Mouse (Mus musculus) MEL-GATA-1-ER (cell line): Measurements from ENCODE around the gene Cd40.
A peak's percentile ranks its signal among the peaks of the same experiment; 100 is the strongest.

Experiments
- DNase-seq: peaks from one replicate; pipeline ENCODE4 v3.0.0-alpha.2; 2012; ENCODE audit warnings: low read depth; ENCODE audit errors: extremely low read depth

Cd40 gene

GRCm38 (mm10) chr2:165054888-165055852, at the start of gene Cd40:
Cd40 (plus strand) TSS chr2:165055627.
- DNase-seq: no peak

DNA sequence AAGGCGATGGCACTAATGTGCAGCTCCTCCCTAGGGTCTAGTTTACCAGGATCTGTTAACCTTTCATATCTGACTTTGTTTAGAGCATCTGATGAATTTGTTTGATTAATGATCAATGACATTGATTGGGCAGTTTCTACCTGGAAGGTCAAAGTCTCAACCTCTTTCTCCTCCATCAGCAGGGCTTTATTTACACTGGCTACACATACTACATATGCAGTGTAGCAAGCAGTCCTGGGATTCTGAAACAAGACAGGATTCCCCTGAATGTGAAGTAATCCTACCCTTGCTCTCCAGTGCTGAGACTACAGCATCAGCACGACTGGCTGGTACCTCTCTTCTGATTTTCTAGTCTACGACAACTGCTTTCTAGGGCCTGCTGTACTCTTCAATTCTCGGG, 48.6 kb upstream of the Cd40 start:
- DNase-seq: no peak

DNA sequence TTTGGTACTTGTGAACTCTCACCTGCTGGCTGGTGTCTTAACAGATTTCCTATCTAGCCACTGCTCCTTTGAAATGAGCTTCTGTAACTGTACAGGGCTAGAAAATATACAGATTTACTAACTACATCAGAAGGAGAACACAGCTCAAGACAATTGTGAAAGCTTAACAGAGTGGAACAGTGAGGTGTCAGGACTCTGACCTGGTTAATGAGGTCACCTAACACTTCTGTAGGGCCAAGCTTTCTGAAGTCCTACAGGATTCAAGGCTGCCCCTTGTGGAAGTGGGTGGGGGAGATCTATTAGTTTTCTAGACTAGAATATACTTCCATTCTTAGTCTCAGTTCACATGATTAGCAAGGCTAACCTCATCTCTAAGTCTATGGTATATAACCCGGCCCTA, 47.4 kb upstream of the Cd40 start:
- DNase-seq: no peak

DNA sequence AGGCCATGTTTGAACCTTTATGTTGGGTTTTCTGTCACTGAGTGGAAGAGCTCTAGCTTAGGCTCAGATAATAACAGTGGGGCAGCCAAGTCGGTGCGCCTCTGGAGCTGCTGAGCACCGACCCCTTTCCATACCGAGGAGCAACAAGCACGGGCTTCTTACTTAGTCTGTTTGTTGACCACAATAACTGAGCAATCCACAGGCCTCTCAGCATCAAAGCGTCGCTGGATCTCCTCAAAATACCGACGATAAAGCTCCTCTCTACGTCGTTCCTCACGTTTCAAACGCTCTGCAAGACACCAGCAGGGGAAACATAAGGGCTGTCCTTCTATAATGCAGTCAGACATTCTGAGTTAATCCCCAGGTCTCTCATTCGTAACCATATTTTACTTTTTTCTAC, 46.3 kb upstream of the Cd40 start:
- DNase-seq: no peak

DNA sequence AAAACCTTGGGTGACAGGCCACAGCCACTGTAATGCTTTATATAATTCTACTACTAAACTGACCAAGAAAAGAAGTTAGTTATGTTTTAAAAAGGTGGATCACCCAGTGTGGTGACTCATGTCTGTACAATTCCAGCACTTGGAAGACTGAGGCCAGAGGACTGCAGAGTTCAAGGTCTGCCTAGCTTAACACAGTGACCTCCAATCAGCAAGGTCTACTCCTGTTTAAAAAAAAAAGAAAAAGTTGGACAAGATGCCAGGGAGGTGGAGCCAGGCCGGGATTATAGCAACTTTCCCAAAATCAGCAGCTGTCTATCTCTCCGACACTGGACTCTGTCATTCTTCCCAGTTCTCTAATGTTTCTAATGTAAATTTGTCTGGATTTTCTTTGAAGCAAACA, 45.8 kb upstream of the Cd40 start:
- DNase-seq: no peak

DNA sequence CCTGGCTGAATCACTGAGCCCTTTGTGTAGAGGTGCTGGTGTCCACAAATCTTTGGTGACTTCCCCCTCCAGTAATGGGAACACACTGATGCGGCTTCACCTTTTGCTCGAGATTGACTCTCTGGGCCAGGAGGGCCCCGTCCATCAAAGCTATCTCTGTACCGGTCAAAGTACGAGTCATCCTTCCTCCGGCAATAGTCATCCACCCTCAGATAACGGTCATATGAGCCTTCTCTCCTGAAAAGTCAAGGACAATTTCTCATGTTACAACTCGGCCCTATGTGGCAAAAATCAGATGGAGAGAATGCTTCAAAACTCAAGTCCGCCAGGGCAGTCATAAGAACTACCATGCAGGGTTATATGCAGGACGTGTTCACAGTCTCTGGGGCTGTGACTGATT, 45.1 kb upstream of the Cd40 start:
- no peak for DNase-seq

DNA sequence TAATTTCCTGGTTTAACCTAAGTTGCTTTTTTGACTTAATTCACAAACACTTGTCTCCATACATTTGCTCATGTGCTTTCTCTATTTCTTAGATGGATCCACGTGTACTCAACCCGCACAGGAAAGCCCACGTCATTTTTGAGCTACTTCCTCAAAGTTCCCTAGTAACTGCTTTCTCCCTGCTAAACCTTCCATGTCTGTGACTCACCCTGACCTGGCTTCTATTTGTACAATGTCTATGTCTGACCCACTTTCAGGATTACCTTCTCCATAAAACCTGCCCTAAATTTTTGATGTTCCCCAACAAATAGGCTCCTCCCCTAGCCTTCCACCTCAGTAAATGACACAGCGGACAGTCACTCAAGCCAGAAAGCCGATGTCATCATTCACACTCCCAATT, 40.5 kb upstream of the Cd40 start:
- DNase-seq: no peak

DNA sequence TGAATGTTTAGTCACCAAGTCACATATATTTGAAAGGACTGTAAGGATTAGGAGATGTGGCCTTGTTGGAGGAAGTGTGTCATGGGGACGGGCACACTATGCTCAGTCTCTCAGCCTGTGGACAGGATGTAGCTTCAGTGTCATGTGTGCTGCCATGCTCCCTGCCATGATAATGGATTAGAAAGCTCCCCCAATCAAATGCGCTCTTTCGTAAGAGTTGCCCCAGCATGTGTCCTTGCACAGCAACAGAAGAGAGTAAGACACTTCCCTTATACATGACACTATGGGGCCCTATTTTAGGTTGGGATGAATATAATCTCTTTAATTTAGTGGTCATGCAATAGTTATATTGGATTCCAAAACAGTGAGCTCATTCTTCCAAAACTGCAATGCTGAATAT, 34.9 kb upstream of the Cd40 start:
- DNase-seq: no peak

- no peak for DNase-seq
Measured at GRCm38 (mm10) chr2:165027163-165027562, 28.3 kb upstream of the Cd40 start.

GRCm38 (mm10) chr2:165032533-165032932, 22.9 kb upstream of the Cd40 start:
- no peak for DNase-seq

DNA sequence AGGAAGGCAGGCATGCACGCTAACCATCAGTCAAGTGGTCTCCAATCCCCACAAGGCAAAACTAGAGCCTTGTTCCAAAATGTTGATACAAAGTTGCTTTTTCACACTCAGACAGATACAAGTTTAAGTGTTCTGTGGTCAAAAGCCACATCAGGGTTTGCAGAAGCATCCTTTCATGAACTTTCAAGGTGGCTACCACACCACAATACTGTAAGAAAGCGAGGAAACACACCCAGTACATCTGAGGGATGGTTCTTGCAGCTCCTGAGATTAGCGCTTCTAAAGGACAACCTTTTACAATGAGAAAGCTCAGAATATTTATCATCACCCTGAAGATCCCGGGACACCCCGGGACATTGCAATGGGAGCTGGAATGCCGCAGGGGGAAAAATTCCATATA, 22.1 kb upstream of the Cd40 start:
- DNase-seq: no peak

GRCm38 (mm10) chr2:165034131-165035057, 21.0 kb upstream of the Cd40 start, which contains the start of gene Ncoa5:
Ncoa5 (minus strand) TSS chr2:165034867.
- DNase-seq: peak; percentile 78

DNA sequence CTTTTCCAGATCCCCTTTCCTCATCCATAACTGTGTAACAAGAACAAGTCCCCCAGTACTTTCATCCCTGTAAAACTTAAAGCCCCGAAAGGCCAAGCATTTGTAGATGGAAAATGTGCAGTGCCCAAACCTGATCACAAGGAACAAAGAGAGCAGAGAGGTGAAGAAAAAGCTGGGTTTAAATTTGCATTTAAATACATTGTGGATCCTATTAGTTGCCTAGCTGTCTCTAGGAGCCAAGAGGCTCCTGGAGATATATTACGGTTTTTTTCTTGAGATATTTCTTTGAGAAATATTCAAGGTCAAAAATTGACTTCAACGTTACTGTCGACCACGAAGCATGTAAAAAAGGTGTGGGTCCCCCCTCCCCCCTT, 20.4 kb upstream of the Cd40 start:
- DNase-seq: no peak

GRCm38 (mm10) chr2:165037415-165037814, 18.0 kb upstream of the Cd40 start:
- no peak for DNase-seq

GRCm38 (mm10) chr2:165042126-165042525, 13.3 kb upstream of the Cd40 start:
- DNase-seq: no peak

GRCm38 (mm10) chr2:165043090-165043636, 12.3 kb upstream of the Cd40 start:
- DNase-seq: no peak

DNA sequence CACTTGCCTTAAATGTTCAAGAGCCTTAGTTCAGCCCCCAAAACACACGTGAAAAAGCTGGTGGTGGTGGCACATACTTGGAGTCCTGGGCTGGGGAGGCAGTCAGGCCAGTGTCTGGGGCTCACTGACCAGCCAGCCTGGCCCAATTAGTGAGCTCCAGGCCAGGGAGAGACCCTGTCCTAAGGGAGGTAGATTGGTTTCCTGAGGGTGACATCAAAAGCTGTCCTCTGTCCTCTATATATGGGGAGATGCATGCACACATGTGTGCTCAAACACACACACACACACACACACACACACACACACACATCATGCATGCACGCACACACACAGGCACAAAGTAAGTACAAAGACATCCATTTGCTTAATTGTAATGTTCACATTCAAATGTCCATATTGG, 11.7 kb upstream of the Cd40 start:
- DNase-seq: no peak

GRCm38 (mm10) chr2:165049044-165049443, 6.4 kb upstream of the Cd40 start:
- DNase-seq: no peak

- DNase-seq: peak; percentile 53
Measured at GRCm38 (mm10) chr2:165050826-165051548, 4.4 kb upstream of the Cd40 start.

GRCm38 (mm10) chr2:165051566-165051965, 3.9 kb upstream of the Cd40 start:
- DNase-seq: peak; percentile 75

GRCm38 (mm10) chr2:165055905-165056304, 478 bp downstream of the Cd40 start:
- DNase-seq: no peak
